Mouse (Mus musculus) cerebellum, adult 9-10 months (tissue): ENCODE measurements around the gene Ube2d1.

ENCODE experiments used
- DNase-seq: peaks from one replicate; pipeline ENCODE4 v3.0.0; 2022

Gene Ube2d1

DNA sequence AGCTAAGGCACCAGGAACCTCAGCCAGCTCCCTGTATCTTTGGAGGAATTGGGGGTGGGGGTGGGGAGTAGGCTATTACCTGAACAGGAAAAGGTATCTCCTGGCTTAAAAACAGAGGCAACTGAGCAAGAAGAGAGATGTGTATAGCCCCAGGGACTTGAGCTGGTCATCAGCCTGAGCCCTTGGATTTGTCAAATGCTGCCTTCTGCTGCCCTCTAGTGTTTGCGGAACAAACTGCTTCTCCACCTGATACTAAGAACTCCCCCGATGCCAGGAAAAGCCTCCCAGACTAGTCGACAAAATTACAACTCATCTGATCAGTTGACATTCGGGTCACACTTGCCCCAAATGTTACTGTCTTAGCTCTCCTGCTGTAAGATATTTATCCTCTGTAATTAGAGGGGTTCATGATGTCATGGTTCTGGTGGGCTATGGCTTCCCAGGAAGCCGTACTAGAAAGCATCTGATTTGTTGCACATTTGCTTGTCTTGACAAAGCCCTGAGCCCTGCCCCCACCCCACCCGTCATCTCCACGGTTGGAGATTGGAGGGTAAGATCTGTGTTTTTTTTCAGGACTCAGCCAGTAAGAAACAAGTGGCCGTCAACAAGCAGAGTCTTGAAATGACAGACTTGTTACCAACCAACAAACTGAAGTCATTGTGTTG, 66.7 kb downstream of the Ube2d1 start:
- DNase-seq: peak; percentile 83

DNA sequence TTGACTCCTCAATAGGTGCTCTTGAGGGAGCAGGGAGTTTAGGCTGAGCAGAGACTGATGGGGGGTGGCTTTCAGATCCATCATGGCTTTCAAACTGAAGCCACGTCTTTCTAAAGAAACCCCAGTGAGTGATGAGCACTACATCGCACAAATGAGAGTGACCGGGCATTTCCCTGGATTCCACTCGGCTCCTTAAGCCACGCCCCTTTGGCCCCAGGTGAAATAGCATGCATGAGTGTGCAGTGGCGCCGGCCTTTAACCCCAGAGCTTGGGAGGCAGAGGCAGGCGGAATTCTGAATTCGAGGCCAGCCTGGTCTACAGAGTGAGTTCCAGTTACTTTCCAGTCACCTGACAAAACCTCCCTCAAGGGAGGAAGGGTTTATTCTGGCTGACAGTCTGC, 69.1 kb downstream of the Ube2d1 start:
- DNase-seq: no peak
